Mouse (Mus musculus): Measurements from ENCODE around the gene Tdg. TPM values are rescaled to one million over a fixed set of nuclear protein-coding genes. Genes with fewer than 3 reads are reported as not detected.
"Not testable (repeated sequence)": the region's sequence is repeated elsewhere in the genome, so short reads cannot be mapped to it uniquely, and the experiment has no call there.

Tdg gene
- polyA plus RNA-seq (2011; ENCODE audit: insufficient read length, low read depth, missing spikeins) = 37.8 and 40.0 TPM in 2 replicates

DNA sequence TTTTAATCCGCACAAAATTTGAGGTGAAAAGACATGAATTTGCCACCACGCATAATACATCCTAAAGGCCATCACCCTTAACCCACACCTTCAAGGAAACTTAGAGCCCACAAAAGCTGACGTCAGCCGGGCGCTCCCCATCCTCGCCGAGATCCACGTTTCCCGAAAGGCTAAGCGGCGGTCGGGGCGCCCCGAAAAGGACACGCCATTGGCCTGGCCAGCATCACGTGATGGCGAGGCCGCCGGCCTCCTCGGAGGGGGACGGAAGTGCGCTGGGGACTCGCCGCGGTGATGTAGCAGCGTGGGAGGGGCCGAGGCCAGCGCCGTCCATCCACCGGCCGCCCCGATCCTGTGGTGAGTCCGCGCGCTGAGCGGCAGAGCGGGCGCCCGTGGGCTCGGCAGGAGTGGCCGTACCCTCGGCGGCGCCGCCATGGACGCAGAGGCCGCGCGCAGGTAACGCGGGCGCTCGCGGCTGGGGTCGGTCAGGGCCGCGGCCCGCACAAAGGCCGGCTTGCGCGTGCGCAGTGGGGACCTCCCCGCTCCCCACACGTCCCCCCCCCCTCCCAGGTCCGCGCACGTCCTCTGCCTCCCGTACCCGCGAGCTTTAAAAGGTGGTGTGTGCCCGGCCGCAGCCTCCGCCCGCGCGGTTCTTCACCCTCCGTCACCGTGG lies at the start of gene Tdg:
Gene Tdg, plus strand, starts transcription at position 243 of the 670 bp plus-strand sequence.
- peak within 1 kb of the TSS; percentile 86 for H3K27ac ChIP-seq (ENCODE audit: insufficient read depth, low read length)
- H3K4me3 ChIP-seq (ENCODE audit: insufficient read depth, low read length) = peak within 1 kb of the TSS; percentile 88
- TF ChIP-seq POLR2A (IDR thresholded peaks at IDR 0.05; ENCODE audit: low read depth, low read length) = peak; percentile 78
- H3K4me1 ChIP-seq (ENCODE audit: control insufficient read depth, insufficient read depth, low read length) = not testable (repeated sequence)

DNA sequence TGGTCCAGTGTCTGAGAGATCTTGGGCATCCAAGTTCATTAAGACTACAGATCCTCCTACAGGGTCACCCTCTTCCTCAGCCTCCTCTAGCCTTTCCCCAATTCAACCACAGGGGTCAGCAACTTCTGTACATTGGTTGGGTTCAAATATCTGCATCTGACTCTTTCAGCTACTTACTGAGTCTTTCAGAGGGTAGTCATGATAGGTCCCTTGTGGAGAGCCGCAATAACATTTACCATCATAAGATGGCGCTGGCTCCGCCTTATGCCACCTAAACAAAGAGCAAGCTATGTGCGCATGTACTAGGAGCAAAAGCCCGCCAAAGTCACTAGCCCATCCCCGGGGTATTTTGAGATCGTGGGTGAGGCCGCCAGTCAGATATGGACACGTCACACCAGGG lies 40.0 kb upstream of the Tdg start:
- H3K4me1 ChIP-seq (ENCODE audit: control insufficient read depth, insufficient read depth, low read length); H3K4me3 ChIP-seq (ENCODE audit: insufficient read depth, low read length); H3K27ac ChIP-seq (ENCODE audit: insufficient read depth, low read length): not testable (repeated sequence)

DNA sequence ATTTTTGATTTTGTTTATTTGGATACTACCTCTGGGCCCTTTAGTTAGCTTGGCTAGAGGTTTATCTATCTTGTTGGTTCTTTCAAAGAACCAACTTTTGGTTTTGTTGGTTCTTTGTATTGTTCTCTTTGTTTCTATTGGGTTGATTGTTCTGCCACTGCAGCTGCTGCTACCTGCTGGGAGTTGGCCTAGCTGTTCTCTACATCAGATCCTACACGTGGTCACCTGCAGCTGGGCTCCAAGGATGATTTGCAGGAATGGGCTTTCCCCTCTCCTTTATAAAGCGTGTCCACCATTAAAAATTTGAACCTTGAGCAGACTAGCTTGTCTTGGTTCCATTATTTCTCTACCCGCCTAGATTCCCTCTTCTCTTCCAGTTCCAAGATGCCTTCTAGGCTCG lies 35.2 kb upstream of the Tdg start:
- H3K4me1 ChIP-seq (ENCODE audit: control insufficient read depth, insufficient read depth, low read length); H3K4me3 ChIP-seq (ENCODE audit: insufficient read depth, low read length); H3K27ac ChIP-seq (ENCODE audit: insufficient read depth, low read length): not testable (repeated sequence)

DNA sequence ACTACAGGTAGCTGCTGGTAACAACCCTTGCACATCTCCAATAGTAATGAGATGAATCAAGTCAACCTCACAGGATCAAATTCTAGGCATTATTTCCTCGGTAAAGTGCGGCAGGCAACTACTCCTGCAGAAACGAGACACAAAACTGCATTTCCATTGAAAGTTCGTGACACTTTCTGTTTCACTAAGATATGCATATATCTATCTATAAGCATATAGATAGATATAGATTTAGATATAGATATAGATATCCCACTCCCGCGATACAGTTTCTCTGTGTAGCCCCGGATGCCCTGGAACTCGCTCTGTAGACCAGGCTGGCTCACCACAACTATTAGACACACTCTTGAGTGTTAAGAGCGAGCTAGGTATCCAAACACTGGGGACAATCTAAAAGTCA lies 7.4 kb upstream of the Tdg start:
- Histone ChIP-seq H3K4me3 (ENCODE audit: insufficient read depth, low read length) (peak overlapping the region; percentile 67), H3K4me1 (ENCODE audit: control insufficient read depth, insufficient read depth, low read length) (peaks cover 3% of the 10 kb centered on the region; the same call in 1 of the 2 replicates), H3K27ac (ENCODE audit: insufficient read depth, low read length) (no peak overlapping the region)
- TF ChIP-seq CTCF (IDR thresholded peaks at IDR 0.05; ENCODE audit: borderline replicate concordance, insufficient read depth, low read length) = no peak
- TF ChIP-seq POLR2A (IDR thresholded peaks at IDR 0.05; ENCODE audit: low read depth, low read length) = no peak

DNA sequence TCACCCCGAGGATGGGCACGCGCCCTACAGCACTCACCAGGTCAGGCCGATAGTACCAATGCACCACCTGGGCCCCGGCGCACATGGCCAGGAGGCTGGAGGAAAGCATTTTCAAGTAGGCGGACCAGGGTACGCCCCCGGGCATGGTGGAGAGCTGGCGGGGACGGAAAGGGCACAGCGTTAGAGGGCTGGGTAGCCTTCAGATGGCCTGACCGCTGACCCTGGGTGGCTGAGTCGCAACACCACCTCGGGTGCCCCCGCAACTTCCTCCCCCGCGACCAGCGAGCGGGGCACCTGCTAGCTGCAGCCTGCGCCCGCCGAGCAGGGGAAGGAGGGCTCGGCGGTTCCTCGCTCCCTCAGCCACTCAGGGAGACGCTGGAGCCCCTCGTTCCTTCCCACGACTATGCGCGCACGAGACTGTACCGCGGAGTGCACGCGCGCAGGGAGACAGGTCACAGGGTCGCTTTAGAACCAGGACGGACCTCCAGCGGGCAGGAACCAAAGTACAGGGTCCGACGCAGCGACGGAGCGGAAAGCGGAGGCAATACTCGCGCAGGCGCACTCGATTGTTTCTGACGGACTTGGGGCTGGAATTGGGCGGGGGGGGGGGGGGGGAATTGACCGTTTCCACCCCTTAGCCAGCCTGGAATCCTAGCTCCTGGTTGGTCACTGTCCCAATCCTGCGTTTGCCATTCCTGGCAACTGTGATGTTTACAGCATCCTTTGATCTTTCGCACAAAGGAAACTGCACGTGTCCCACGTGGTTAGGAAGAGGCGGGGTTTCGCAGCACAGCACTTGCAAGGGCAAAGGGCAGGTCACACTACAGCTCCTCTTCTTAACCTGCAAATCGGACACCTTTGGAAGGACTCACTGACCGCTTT lies 6.7 kb upstream of the Tdg start, which contains the start of gene 1190007I07Rik:
Gene 1190007I07Rik, minus strand, starts transcription at position 558 of the 882 bp plus-strand sequence.
- TF ChIP-seq CTCF (IDR thresholded peaks at IDR 0.05; ENCODE audit: borderline replicate concordance, insufficient read depth, low read length) = no peak
- TF ChIP-seq POLR2A (IDR thresholded peaks at IDR 0.05; ENCODE audit: low read depth, low read length) = peak; percentile 73
- Histone ChIP-seq H3K4me1 (ENCODE audit: control insufficient read depth, insufficient read depth, low read length) (peaks cover 3% of the 10 kb centered on the region; the same call in 1 of the 2 replicates), H3K27ac (ENCODE audit: insufficient read depth, low read length) (no peak within 1 kb of the TSS), H3K4me3 (ENCODE audit: insufficient read depth, low read length) (peak within 1 kb of the TSS; percentile 67)

DNA sequence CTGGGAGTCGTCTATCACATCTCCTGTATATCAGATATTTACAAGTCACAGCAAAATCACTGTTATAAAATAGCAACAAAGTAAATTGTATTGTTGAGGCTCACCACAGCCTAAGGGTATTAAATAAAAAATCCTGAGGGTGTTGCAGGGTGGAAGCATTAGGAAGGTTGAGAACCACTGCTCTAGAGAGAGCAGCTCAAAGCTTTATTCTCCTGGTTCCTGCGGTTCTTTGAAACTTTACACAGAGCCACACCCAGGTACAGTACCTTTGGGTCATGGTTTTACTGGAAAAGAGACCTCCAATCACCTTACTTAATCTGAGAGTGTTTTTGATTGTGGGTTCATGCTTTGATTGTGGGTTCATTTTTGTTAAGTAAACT lies 6.1 kb upstream of the Tdg start:
- H3K27ac ChIP-seq (ENCODE audit: insufficient read depth, low read length); H3K4me1 ChIP-seq (ENCODE audit: control insufficient read depth, insufficient read depth, low read length): not testable (repeated sequence)
- peak overlapping the region; percentile 32 for H3K4me3 ChIP-seq (ENCODE audit: insufficient read depth, low read length)

DNA sequence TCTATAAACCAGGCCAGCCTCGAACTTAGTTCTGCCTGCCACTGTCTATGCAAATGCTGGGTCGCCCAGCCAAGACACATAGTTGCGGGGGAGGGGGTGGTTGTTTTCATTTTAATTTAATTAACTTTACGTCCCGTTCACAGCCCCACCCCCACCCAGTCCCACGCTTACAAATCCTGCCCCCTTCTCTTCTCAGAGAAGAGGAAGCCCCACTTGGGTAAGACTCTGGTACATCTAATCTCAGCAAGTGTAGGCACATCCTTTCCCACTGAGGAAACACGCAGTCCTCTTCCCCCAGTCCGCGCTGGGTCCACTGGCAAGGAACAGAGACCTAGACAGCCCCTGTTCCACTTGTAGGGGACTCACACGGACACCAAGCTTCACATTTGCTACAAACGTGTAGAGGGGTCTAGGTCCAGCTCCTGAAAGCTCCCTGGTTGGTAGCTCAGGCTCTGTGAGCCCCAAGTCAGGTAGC lies 480 bp upstream of the Tdg start:
- peak overlapping the region; percentile 86 for H3K27ac ChIP-seq (ENCODE audit: insufficient read depth, low read length)

DNA sequence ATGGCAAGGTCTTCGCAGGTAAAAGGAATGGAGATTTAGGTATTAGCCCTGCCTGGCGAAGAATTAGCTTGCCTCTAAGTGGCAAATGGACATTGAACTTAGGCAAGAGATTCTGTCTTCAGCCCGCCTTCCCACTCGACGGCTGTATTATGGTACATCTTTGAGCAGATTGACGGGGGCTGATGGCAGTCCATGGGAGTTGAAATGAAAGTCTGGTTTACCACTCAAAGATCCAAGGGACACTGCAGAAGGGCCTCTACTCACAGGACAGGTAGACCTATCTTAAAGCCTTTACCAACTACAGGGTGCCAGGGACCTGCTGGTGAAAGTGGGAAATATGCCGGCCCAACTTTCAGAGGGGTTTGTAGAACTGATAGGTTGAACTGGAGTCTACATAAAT lies 869 bp downstream of the Tdg start:
- peak overlapping the region; percentile 88 for H3K4me3 ChIP-seq (ENCODE audit: insufficient read depth, low read length)
- no peaks in the 10 kb centered on the region for H3K4me1 ChIP-seq (ENCODE audit: control insufficient read depth, insufficient read depth, low read length)
- no peak for TF ChIP-seq POLR2A (IDR thresholded peaks at IDR 0.05; ENCODE audit: low read depth, low read length)
- no peak for TF ChIP-seq CTCF (IDR thresholded peaks at IDR 0.05; ENCODE audit: borderline replicate concordance, insufficient read depth, low read length)
- H3K27ac ChIP-seq (ENCODE audit: insufficient read depth, low read length) = no peak overlapping the region

More for the DNA sequence above, 480 bp upstream of the Tdg start:
- Histone ChIP-seq H3K4me1 (ENCODE audit: control insufficient read depth, insufficient read depth, low read length) (no peaks in the 10 kb centered on the region), H3K4me3 (ENCODE audit: insufficient read depth, low read length) (peak overlapping the region; percentile 66)
- TF ChIP-seq CTCF (IDR thresholded peaks at IDR 0.05; ENCODE audit: borderline replicate concordance, insufficient read depth, low read length) (no peak), POLR2A (IDR thresholded peaks at IDR 0.05; ENCODE audit: low read depth, low read length) (no peak; the same call in 1 of the 2 replicates)

DNA sequence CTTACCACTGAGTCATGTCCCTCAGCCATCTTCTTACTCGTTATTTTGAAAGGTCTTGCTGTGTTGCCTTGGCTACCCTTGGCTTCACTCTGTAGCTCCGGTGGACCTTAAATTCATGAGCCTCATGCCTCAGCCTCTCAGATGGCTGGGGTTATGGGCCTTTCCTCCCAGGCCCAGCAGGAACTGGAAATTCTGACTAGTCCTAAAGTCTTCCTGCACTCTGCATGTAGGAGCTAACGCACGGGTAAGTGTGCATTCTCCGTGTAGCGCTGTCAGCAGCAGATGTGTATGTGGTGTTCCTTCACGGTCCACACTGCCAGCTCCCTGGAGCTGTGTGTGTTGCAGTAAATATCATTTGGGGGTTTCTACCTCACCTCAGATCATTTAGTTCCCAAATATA lies 1.5 kb downstream of the Tdg start:
- Histone ChIP-seq H3K4me1 (ENCODE audit: control insufficient read depth, insufficient read depth, low read length) (no peaks in the 10 kb centered on the region), H3K4me3 (ENCODE audit: insufficient read depth, low read length) (peak overlapping the region; percentile 88; the same call in 1 of the 2 replicates), H3K27ac (ENCODE audit: insufficient read depth, low read length) (no peak overlapping the region)
- no peak for TF ChIP-seq CTCF (IDR thresholded peaks at IDR 0.05; ENCODE audit: borderline replicate concordance, insufficient read depth, low read length)
- TF ChIP-seq POLR2A (IDR thresholded peaks at IDR 0.05; ENCODE audit: low read depth, low read length) = no peak

DNA sequence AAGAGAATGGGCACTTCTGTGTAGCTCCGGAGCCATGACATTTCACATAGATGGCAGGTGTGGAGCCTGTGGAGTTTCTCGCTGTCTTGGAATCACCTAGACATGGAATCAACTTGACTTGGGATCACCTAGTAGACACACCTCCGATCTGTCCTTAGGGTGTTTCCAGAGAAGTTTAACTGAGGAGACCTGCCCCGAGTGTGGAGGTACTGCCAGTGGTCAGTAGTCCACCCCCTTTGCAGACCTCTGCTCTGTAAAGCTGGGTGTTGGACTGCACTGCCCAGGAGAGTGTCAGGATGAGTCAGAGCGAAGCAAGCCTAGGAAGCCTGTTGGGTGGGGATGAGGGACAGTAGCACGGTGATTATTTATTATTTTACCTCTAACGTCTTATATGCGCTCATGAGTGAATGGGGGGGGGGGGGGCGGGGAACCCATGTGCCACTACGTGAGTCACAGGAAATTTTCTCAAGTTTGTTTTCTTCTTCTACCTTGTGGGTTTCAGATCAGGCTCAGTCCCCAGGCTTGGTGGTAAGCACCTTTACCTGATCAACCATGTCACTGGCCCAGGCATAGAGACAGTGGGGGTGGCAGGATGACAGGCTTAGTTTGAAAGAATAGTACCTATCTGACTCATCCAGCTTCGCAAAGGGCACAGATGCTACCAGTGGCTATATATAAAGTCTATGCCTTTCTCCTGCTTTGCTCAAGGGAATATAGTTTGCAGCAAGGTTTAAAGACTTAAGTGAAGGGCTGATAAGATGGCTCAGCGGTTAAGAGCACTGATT lies 3.1 kb downstream of the Tdg start:
- Histone ChIP-seq H3K27ac (ENCODE audit: insufficient read depth, low read length) (no peak overlapping the region), H3K4me3 (ENCODE audit: insufficient read depth, low read length) (no peak overlapping the region), H3K4me1 (ENCODE audit: control insufficient read depth, insufficient read depth, low read length) (no peaks in the 10 kb centered on the region)
- TF ChIP-seq CTCF (IDR thresholded peaks at IDR 0.05; ENCODE audit: borderline replicate concordance, insufficient read depth, low read length) (no peak), POLR2A (IDR thresholded peaks at IDR 0.05; ENCODE audit: low read depth, low read length) (no peak)
